Mouse (Mus musculus): ENCODE results near the gene Obox5.
"Not testable (repeated sequence)": the region's sequence is repeated elsewhere in the genome, so short reads cannot be mapped to it uniquely, and the experiment has no call there.

Gene Obox5

DNA sequence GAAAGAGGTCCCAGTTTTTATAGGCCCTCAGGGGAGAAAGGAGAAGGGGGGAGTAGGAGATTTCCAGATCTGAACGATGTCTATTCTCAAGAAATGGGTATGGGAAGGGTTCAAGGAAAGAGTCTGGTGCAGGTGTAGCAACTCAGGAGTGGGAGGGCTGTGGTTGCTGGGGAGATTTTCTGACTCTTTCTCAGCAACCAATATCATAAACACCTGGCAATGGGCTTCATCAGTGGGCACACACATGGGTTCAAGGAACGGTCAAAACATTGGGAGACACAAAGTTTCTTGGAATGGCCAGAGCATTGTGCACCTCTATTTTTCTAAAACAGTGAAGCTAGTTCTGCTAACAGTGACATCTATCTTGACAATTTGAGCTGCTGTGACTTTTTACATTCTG is at the start of gene Obox5:
TSS of gene Obox5 (plus strand) at position 301 of the 400 bp plus-strand sequence.
- DNase-seq (ENCODE audit: low spot score in 2 of 2) = not testable (repeated sequence)

DNA sequence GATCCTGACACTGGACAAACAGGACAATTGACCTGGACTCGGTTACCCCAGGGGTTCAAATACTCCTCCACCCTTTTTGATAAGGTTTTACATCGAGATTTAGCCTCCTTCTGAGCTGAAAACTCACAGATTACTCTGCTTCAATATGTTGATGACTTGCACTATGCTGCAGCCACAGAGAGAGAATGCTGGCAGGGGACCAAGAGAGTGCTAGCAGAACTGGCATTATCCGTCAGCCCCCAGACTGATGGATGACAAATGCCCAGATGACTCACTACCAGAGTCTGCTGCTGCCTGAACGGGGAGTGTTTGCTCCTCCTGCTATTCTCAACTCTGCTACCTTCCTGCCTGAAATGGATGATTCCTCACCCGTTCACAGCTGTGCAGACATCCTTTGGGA is 635 bp upstream of the Obox5 start:
- DNase-seq (ENCODE audit: low spot score in 2 of 2) = not testable (repeated sequence)

Measured in frontal cortex, postnatal 36 days (tissue).